Mouse (Mus musculus) cortical plate, adult 2 months (tissue): ENCODE data around the gene Olfr153.

Experiments used
- CTCF ChIP-seq: fragments of 200-500 bp; IDR thresholded peaks from 2 replicates; pipeline ENCODE4 v1.5.1; 2011; ENCODE audit warnings: mild to moderate bottlenecking, control low read depth, low read length; ENCODE audit not compliant: insufficient read depth; ENCODE audit errors: extremely low read depth
- POLR2A ChIP-seq: fragments of 200-500 bp; IDR thresholded peaks from 2 replicates; pipeline ENCODE4 v1.6.1; 2011; ENCODE audit warnings: mild to moderate bottlenecking, low read length, control low read depth; ENCODE audit not compliant: insufficient read depth; ENCODE audit errors: extremely low read depth

- TF ChIP-seq POLR2A (no peak), CTCF (no peak)
Observed at GRCm38 (mm10) chr2:87545442-87545841, 13.8 kb downstream of the Olfr153 start, which contains the start of gene Olfr1128.
